Mouse (Mus musculus): ENCODE measurements around the gene Stat1. TPM values are rescaled to one million over a fixed set of nuclear protein-coding genes. Genes with fewer than 3 reads are reported as not detected.

The Stat1 gene
- total RNA-seq (2021): 10 to 100 TPM; 12.2 to 13.4 TPM
- long read RNA-seq, experiment 1, full-length matches to known transcripts: 5 of 7 reads
- long read RNA-seq, experiment 1, partial matches to known transcripts: 1 of 7 reads
- long read RNA-seq, experiment 1, other reads (novel, unspliced or antisense): 1 of 7 reads
- long read RNA-seq, experiment 2, full-length matches to known transcripts: 5 of 10 reads
- long read RNA-seq, experiment 2, partial matches to known transcripts: 1 of 10 reads
- long read RNA-seq, experiment 2, other reads (novel, unspliced or antisense): 4 of 10 reads

GRCm38 (mm10) chr1:52118860-52119591, at the start of gene Stat1:
Stat1 (plus strand) TSS chr1:52119440.
- DNase-seq: peak; percentile 88

- no peak for DNase-seq
Measured at GRCm38 (mm10) chr1:52079724-52080367, 39.4 kb upstream of the Stat1 start.

GRCm38 (mm10) chr1:52080375-52080774, 38.9 kb upstream of the Stat1 start:
- no peak for DNase-seq

- DNase-seq: no peak
Measured at GRCm38 (mm10) chr1:52086236-52086635, 33.0 kb upstream of the Stat1 start.

- DNase-seq: no peak
Measured at GRCm38 (mm10) chr1:52087128-52087527, 32.1 kb upstream of the Stat1 start.

- DNase-seq: no peak
Measured at GRCm38 (mm10) chr1:52088634-52089033, 30.6 kb upstream of the Stat1 start.

GRCm38 (mm10) chr1:52098618-52099232, 20.5 kb upstream of the Stat1 start:
- no peak for DNase-seq

GRCm38 (mm10) chr1:52100496-52100895, 18.7 kb upstream of the Stat1 start:
- DNase-seq: no peak

- no peak for DNase-seq
Measured at GRCm38 (mm10) chr1:52102795-52103194, 16.4 kb upstream of the Stat1 start.

- no peak for DNase-seq
Measured at GRCm38 (mm10) chr1:52107206-52107605, 12.0 kb upstream of the Stat1 start.

GRCm38 (mm10) chr1:52111217-52111616, 8.0 kb upstream of the Stat1 start:
- no peak for DNase-seq

GRCm38 (mm10) chr1:52112301-52112700, 6.9 kb upstream of the Stat1 start:
- DNase-seq: no peak

GRCm38 (mm10) chr1:52113067-52113665, 6.1 kb upstream of the Stat1 start:
- DNase-seq: no peak

- peak; percentile 98 for DNase-seq
Measured at GRCm38 (mm10) chr1:52113666-52114069, 5.6 kb upstream of the Stat1 start.

- no peak for DNase-seq
Measured at GRCm38 (mm10) chr1:52116441-52116840, 2.8 kb upstream of the Stat1 start.

- DNase-seq: no peak
Measured at GRCm38 (mm10) chr1:52117777-52118176, 1.5 kb upstream of the Stat1 start.

GRCm38 (mm10) chr1:52119691-52120090, 451 bp downstream of the Stat1 start:
- DNase-seq: no peak

- no peak for DNase-seq
Measured at GRCm38 (mm10) chr1:52120191-52120590, 951 bp downstream of the Stat1 start.

- no peak for DNase-seq
Measured at GRCm38 (mm10) chr1:52121052-52121451, 1.8 kb downstream of the Stat1 start.

- no peak for DNase-seq
Measured at GRCm38 (mm10) chr1:52124818-52125217, 5.6 kb downstream of the Stat1 start.

GRCm38 (mm10) chr1:52127350-52127749, 8.1 kb downstream of the Stat1 start:
- no peak for DNase-seq

- no peak for DNase-seq
Measured at GRCm38 (mm10) chr1:52129794-52130193, 10.6 kb downstream of the Stat1 start.

All from gastrocnemius, postnatal 25 days (tissue).